Mouse (Mus musculus): ENCODE measurements at regions not wholly inside any gene's neighbourhood (a gene's known extent, or its start where the extent isn't known, plus 50 kb on each side); places are given as distances from the start of the nearest gene placed in this dataset.

DNA sequence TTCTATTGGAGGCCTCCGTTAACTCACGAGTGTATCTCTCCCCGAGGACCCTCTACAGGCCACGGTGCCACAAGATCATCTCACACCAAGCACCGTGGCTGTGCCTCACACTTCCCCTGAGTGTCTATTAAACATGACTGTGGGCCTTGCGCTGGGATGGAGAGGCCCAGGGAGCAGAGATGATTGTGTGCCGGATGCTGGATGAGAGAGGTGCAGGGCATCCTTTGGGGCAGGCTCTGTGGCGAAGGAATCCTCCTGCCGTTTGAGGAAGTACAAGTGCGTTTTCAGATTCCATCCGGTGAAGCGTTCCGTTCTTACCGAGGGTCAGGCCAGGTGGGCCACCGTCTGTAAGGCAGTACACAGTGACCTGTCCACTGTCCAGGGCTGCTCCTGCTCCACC is 227.4 kb downstream of the Etnk1 start:
- no peaks in the 10 kb centered on the region for H3K36me3 ChIP-seq (replicated peaks; ENCODE audit: insufficient read depth, low read length)

DNA sequence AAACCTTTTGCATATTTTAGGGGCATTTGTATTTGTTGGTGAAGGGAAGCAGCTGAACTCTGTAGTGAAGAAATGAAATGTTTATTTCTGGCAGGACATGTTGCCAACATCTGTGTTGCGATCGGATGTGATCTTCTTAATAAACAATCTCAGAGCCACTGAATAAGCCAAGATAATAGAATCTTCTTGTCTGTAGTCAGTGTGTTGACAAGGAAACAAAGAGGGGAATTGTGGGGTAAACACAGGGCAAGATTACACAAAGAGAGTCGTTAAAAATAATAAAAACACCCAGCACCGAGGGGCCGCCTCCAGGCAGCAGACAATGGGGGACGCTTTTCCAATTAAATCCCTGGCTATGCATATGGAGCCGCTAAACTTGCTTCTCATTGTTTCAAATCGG is 234.4 kb downstream of the Etnk1 start:
- H3K9me3 ChIP-seq (ENCODE audit: low read length): no peaks in the 10 kb centered on the region
- ATAC-seq (no peak), DNase-seq (no peak)
- no peak overlapping the region for H3K27ac ChIP-seq (ENCODE audit: low read depth)
- 52% methylated on average over 8 of the region's 8 CpGs for WGBS (ENCODE audit: insufficient replicate concordance)
- no peak overlapping the region for H3K4me2 ChIP-seq (ENCODE audit: low read depth, low read length)
- no peak overlapping the region for H3K4me3 ChIP-seq (ENCODE audit: low read depth, low read length)
- H3K36me3 ChIP-seq (replicated peaks; ENCODE audit: insufficient read depth, low read length): no peaks in the 10 kb centered on the region
- no peaks in the 10 kb centered on the region for H3K27me3 ChIP-seq (ENCODE audit: insufficient read depth, low read length)
- no peaks in the 10 kb centered on the region for H3K4me1 ChIP-seq (ENCODE audit: insufficient read depth)
- H3K9ac ChIP-seq (replicated peaks): no peak overlapping the region
- TF ChIP-seq EP300 (IDR thresholded peaks at IDR 0.05; ENCODE audit: low read depth): no peak
- TF ChIP-seq CTCF (IDR thresholded peaks at IDR 0.05; ENCODE audit: low read depth): no peak

More for the DNA sequence above, 227.4 kb downstream of the Etnk1 start:
- Histone ChIP-seq H3K4me2 (ENCODE audit: low read depth, low read length) (no peak overlapping the region), H3K27ac (ENCODE audit: low read depth) (no peak overlapping the region), H3K27me3 (ENCODE audit: insufficient read depth, low read length) (no peaks in the 10 kb centered on the region), H3K4me3 (ENCODE audit: low read depth, low read length) (no peak overlapping the region), H3K9me3 (ENCODE audit: low read length) (no peaks in the 10 kb centered on the region), H3K9ac (replicated peaks) (no peak overlapping the region), H3K4me1 (ENCODE audit: insufficient read depth) (no peaks in the 10 kb centered on the region)
- DNase-seq: no peak
- ATAC-seq: no peak
- WGBS (ENCODE audit: insufficient replicate concordance): 65% methylated on average over 15 of the region's 15 CpGs
- TF ChIP-seq EP300 (IDR thresholded peaks at IDR 0.05; ENCODE audit: low read depth) (no peak), CTCF (IDR thresholded peaks at IDR 0.05; ENCODE audit: low read depth) (no peak)

DNA sequence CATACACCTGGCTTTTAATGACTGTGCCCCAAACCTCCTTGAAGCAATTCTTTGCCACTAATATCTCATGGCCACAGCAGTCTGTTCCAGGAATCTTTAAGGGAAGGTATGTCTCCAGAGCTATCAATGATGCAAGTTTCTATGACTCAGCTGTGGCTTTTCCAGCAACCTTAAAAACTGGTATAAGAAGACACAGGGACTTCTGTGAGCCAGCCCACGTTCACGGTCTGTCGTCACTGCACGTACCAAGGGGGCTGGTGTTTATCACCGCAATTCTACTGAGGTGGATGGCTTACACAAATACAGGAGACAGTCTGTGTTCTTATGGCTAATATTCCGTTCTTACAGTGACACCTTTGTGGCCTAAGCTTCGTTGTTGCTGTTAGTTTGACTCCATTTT is 234.9 kb downstream of the Etnk1 start:
- Histone ChIP-seq H3K36me3 (replicated peaks; ENCODE audit: insufficient read depth, low read length) (no peaks in the 10 kb centered on the region), H3K27me3 (ENCODE audit: insufficient read depth, low read length) (no peaks in the 10 kb centered on the region), H3K4me2 (ENCODE audit: low read depth, low read length) (no peak overlapping the region), H3K4me3 (ENCODE audit: low read depth, low read length) (no peak overlapping the region), H3K27ac (ENCODE audit: low read depth) (no peak overlapping the region), H3K9ac (replicated peaks) (no peak overlapping the region), H3K9me3 (ENCODE audit: low read length) (no peaks in the 10 kb centered on the region), H3K4me1 (ENCODE audit: insufficient read depth) (no peaks in the 10 kb centered on the region)
- 83% methylated on average over 7 of the region's 7 CpGs for WGBS (ENCODE audit: insufficient replicate concordance)
- TF ChIP-seq EP300 (IDR thresholded peaks at IDR 0.05; ENCODE audit: low read depth): no peak
- TF ChIP-seq CTCF (IDR thresholded peaks at IDR 0.05; ENCODE audit: low read depth): no peak
- DNase-seq: no peak
- no peak for ATAC-seq

DNA sequence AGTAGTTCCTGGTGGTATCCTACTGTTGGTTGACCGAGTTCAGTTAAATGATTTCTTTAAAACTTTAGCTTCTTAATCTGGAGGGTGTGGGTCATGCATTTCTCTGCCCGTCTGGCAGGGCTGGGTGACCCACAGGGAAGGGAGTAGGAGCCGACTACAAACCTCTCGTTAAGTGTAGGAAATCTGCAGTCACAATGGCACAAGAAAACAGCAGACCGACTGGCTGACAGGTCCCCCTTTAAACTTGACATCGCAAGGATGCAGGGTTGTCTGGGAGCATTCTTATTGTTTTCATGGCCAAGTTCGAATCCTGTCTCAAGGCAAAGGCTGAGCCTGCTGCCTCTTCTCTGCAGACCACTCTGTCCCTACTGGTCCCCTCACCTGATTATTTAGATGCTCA is 235.7 kb downstream of the Etnk1 start:
- Histone ChIP-seq H3K4me1 (ENCODE audit: insufficient read depth) (no peaks in the 10 kb centered on the region), H3K27ac (ENCODE audit: low read depth) (no peak overlapping the region), H3K9ac (replicated peaks) (no peak overlapping the region), H3K4me3 (ENCODE audit: low read depth, low read length) (no peak overlapping the region), H3K36me3 (replicated peaks; ENCODE audit: insufficient read depth, low read length) (no peaks in the 10 kb centered on the region), H3K9me3 (ENCODE audit: low read length) (no peaks in the 10 kb centered on the region), H3K4me2 (ENCODE audit: low read depth, low read length) (no peak overlapping the region), H3K27me3 (ENCODE audit: insufficient read depth, low read length) (no peaks in the 10 kb centered on the region)
- TF ChIP-seq EP300 (IDR thresholded peaks at IDR 0.05; ENCODE audit: low read depth) (no peak), CTCF (IDR thresholded peaks at IDR 0.05; ENCODE audit: low read depth) (no peak)
- WGBS (ENCODE audit: insufficient replicate concordance): 71% methylated on average over 7 of the region's 7 CpGs
- ATAC-seq: no peak
- no peak for DNase-seq

DNA sequence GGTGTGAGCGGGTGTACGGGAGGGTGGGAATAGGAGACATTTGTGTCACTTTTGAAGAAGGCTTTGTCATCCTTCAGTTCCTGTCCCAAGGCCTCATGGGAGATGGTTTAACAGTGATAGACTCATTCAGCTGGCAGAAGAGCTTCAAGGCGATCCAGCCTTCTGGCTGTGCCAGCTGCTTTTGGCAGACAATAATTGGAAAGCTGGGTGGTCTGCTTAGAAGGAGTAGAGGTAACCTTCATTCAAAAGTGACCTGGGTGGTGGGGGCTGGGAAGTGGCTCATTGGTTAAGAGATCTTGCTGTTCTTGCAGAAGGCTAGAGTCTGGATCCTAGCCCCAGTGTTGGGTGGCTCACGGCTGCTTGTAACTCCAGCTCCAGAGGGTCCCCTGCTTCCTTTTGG is 237.5 kb downstream of the Etnk1 start:
- DNase-seq: no peak
- Histone ChIP-seq H3K4me1 (ENCODE audit: insufficient read depth) (no peaks in the 10 kb centered on the region), H3K4me2 (ENCODE audit: low read depth, low read length) (no peak overlapping the region), H3K36me3 (replicated peaks; ENCODE audit: insufficient read depth, low read length) (no peaks in the 10 kb centered on the region), H3K9ac (replicated peaks) (no peak overlapping the region), H3K27me3 (ENCODE audit: insufficient read depth, low read length) (no peaks in the 10 kb centered on the region), H3K4me3 (ENCODE audit: low read depth, low read length) (no peak overlapping the region), H3K27ac (ENCODE audit: low read depth) (no peak overlapping the region), H3K9me3 (ENCODE audit: low read length) (no peaks in the 10 kb centered on the region)
- TF ChIP-seq EP300 (IDR thresholded peaks at IDR 0.05; ENCODE audit: low read depth) (no peak), CTCF (IDR thresholded peaks at IDR 0.05; ENCODE audit: low read depth) (no peak)
- no peak for ATAC-seq
- 73% methylated on average over 4 of the region's 4 CpGs for WGBS (ENCODE audit: insufficient replicate concordance)

DNA sequence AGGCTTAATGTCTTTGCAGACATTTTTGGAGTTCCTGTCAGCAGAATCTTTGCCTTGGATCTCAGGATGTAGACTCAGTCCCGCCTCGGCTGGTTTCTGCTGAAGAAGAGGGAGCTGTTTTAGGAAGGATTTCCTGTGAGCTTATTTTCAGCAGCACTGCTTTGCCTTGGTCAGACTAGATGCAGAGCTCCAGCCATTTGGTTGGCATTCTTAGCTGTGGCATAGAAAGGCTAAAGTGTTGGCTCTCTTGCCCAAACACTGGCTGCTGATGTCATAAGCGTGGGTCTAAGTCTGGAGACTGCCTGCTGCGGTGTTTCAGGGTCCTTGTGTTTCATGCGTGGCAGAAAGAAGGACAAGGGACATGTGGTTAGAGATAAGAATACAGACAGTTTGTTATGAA is 245.0 kb downstream of the Etnk1 start:
- WGBS (ENCODE audit: insufficient replicate concordance): 59% methylated on average over 5 of the region's 5 CpGs
- H3K36me3 ChIP-seq (replicated peaks; ENCODE audit: insufficient read depth, low read length): no peaks in the 10 kb centered on the region
- H3K27me3 ChIP-seq (ENCODE audit: insufficient read depth, low read length): no peaks in the 10 kb centered on the region
- H3K9me3 ChIP-seq (ENCODE audit: low read length): no peaks in the 10 kb centered on the region
- H3K27ac ChIP-seq (ENCODE audit: low read depth): no peak overlapping the region
- no peak overlapping the region for H3K4me2 ChIP-seq (ENCODE audit: low read depth, low read length)
- TF ChIP-seq EP300 (IDR thresholded peaks at IDR 0.05; ENCODE audit: low read depth) (no peak), CTCF (IDR thresholded peaks at IDR 0.05; ENCODE audit: low read depth) (no peak)
- H3K9ac ChIP-seq (replicated peaks): no peak overlapping the region
- DNase-seq: no peak
- no peak overlapping the region for H3K4me3 ChIP-seq (ENCODE audit: low read depth, low read length)
- ATAC-seq: no peak
- no peaks in the 10 kb centered on the region for H3K4me1 ChIP-seq (ENCODE audit: insufficient read depth)

DNA sequence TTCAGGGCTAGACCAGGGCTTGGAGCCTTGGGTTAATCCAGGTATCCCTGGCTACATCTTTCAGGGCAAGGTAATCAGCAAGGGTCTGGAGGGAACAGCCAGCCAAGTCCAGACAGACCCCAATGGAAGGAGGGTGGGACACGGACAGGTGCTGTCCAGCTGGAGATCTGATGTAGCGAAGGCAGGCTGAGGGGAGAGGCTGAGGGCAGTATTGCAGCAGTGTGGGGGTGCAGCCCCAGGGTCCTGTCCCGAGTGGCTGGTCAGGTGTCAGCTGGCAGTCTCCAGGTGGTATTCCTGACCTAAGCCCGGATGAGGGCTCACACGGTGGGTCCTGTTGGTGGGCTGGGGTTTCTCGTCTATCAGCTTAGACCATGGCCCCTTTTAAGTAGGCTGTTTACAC is 245.7 kb downstream of the Etnk1 start:
- DNase-seq: no peak
- no peak for ATAC-seq
- Histone ChIP-seq H3K4me1 (ENCODE audit: insufficient read depth) (no peaks in the 10 kb centered on the region), H3K9me3 (ENCODE audit: low read length) (no peaks in the 10 kb centered on the region), H3K27me3 (ENCODE audit: insufficient read depth, low read length) (no peaks in the 10 kb centered on the region), H3K27ac (ENCODE audit: low read depth) (no peak overlapping the region), H3K4me2 (ENCODE audit: low read depth, low read length) (no peak overlapping the region), H3K9ac (replicated peaks) (no peak overlapping the region), H3K36me3 (replicated peaks; ENCODE audit: insufficient read depth, low read length) (no peaks in the 10 kb centered on the region), H3K4me3 (ENCODE audit: low read depth, low read length) (no peak overlapping the region)
- TF ChIP-seq EP300 (IDR thresholded peaks at IDR 0.05; ENCODE audit: low read depth) (no peak), CTCF (IDR thresholded peaks at IDR 0.05; ENCODE audit: low read depth) (no peak)
- 86% methylated on average over 6 of the region's 6 CpGs for WGBS (ENCODE audit: insufficient replicate concordance)

Measured in liver, postnatal 0 days (tissue).